Mouse (Mus musculus): ENCODE data around the gene Rbfox3.

- TF ChIP-seq CTCF (IDR thresholded peaks at IDR 0.05) (no peak), EP300 (IDR thresholded peaks at IDR 0.05) (no peak)
Observed at GRCm38 (mm10) chr11:118518743-118519142, 392.7 kb downstream of the Rbfox3 start.

Measured in lung, postnatal 0 days (tissue).